Mouse (Mus musculus): ENCODE data around the gene Gnl3l.

Gene Gnl3l

GRCm38 (mm10) chrX:150956522-150957300 is 60.4 kb downstream of the Gnl3l start:
- peak; percentile 39 for DNase-seq (ENCODE audit: low read depth, low spot score)

- DNase-seq (ENCODE audit: low read depth, low spot score): no peak
Measured at GRCm38 (mm10) chrX:150956016-150956415, 61.1 kb downstream of the Gnl3l start.

DNA sequence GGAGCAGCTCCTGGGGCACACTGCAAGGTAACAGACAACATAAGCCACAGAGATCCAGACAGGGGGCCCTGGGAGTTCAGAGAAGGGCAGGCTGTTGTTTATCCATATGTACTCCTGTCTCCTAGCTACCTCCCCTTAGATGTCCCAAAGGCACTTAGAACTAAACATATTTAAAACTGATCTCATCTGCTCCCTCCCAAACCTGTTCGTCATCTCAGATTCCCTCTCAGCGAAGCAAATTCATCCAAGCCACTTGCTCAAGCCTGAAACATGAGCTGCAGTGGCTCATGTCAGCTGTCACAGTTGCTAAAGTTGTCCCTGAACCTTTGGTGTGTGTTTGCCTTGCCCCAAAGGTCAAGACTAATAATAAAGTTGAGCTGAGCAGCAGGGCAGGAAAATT is 61.7 kb downstream of the Gnl3l start:
- no peak for DNase-seq (ENCODE audit: low read depth, low spot score)

DNA sequence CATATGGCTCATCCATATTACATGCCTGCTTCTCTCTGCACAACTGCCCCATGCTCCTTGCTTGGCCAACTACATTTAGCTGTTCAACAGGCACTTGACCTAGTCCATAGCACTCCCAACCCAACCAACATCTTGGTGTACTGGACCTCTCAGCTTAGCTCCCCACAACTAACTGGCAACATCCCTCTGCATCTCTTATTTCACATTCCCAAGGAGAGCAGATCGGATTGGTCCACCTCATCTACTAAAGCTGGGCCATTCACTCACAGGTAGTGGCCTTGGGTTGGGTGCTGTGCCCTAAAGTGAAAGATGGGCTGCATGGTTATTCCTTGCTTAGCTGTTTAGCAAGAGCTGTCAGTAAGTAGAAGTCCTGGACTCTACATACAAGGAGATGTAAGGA is 62.4 kb downstream of the Gnl3l start:
- no peak for DNase-seq (ENCODE audit: low read depth, low spot score)

Measured in retina, postnatal 7 days (tissue).